Mouse (Mus musculus): ENCODE measurements at regions not wholly inside any gene's neighbourhood (a gene's known extent, or its start where the extent isn't known, plus 50 kb on each side); places are given as distances from the start of the nearest gene placed in this dataset.

- TF ChIP-seq POLR2A (IDR thresholded peaks at IDR 0.05; ENCODE audit: borderline replicate concordance, extremely low read depth, insufficient read depth, insufficient read length, poor library complexity, severe bottlenecking) (no peak), CTCF (IDR thresholded peaks at IDR 0.05; ENCODE audit: borderline replicate concordance, extremely low read depth, insufficient read depth, insufficient read length) (no peak)
These were observed 627.2 kb downstream of the Hdgfl1 start for GRCm38 (mm10) chr13:26142811-26143210.

Data from brain, embryonic 14.5 days (tissue).